Mouse (Mus musculus): ENCODE measurements around the gene Car7.

DNA sequence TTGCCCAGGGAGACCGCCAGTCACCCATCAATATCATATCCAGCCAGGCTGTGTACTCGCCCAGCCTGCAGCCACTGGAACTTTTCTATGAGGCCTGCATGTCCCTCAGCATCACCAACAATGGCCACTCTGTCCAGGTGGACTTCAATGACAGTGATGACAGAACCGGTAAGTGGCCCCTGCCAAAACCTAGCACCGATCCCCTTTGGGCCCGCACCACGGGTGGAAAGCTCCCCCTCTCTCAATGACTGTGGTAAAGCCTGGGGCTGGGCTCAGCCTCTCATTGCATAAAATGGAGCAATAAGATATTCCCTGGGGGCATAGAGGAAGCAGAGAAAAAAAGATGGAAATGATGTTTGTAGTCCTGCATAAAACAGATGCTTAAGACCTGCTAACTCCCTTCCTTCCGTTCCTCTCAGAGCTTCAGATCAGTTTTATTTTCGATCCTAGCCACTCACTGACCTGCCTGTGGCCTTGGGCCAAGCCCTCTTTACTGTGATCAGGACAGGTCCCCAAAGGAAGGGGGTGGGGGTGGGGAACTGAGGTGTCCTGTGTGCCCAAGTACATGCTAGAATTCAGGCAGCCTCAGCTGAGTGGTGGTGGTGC, 9.1 kb downstream of the Car7 start:
- no peak for TF ChIP-seq CTCF (IDR thresholded peaks at IDR 0.05)
- no peak for TF ChIP-seq EP300 (IDR thresholded peaks at IDR 0.05)

All from lung, postnatal 0 days (tissue).